Mouse (Mus musculus): ENCODE results near the gene Csgalnact2. TPM values are rescaled to one million over a fixed set of nuclear protein-coding genes. Genes with fewer than 3 reads are reported as not detected.

Csgalnact2 gene
- polyA plus RNA-seq, 1 experiment = 1.1 TPM

DNA sequence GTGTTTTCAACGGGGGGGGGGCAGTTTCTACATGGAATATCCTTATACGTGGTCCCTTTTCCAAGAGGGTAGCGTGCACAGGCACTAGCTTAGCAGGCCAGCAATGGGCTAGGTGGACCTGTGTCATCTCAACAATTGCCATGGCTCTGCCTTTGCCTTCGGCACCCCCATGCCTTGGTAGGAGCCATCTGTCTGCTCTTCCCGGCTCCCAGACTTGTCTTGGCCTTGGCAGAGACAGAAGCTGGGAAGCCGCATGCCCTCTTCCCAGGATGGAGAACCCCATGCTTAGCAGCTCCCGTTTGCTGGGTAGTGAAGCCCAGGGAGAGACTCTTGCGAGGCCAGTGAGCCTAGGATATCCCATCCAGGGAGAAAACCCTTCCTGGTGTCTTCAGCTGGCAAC, 54.3 kb downstream of the Csgalnact2 start:
- TF ChIP-seq CTCF (IDR thresholded peaks at IDR 0.05; ENCODE audit: control insufficient read depth, insufficient read depth, insufficient replicate concordance, low read depth, low read length) (no peak), POLR2A (IDR thresholded peaks at IDR 0.05; ENCODE audit: control insufficient read depth, low read depth, low read length) (no peak)

DNA sequence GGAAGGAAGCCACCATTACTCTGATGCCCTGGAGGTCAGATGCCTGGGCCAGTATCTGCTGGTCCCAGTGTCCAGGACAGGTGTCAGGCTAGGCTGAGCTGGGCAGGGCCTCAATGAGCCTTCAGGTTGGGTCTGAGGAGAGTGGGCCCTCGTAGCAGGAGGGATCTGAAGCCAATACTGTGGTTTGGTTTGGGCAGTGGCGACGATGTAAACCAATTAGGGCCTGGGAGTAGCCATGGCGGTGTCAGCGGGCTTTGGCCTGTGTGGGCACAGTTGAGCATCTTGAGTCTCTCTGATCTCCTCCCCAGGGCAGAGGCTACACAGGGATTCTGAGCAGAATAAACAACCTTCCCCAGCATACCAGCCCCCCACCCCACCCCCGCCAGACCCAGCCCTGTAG, 55.3 kb downstream of the Csgalnact2 start:
- Histone ChIP-seq H3K27me3 (ENCODE audit: control insufficient read depth, insufficient read depth, low read length) (no peaks in the 10 kb centered on the region), H3K4me3 (ENCODE audit: control insufficient read depth, low read depth, low read length) (no peak overlapping the region), H3K4me1 (ENCODE audit: control insufficient read depth, insufficient read depth, low read length) (no peaks in the 10 kb centered on the region; the same call in 1 of the 2 replicates), H3K27ac (ENCODE audit: control insufficient read depth, insufficient read depth, low read depth, low read length) (no peak overlapping the region), H3K36me3 (ENCODE audit: control insufficient read depth, insufficient read depth, low read length) (no peaks in the 10 kb centered on the region)
- TF ChIP-seq CTCF (IDR thresholded peaks at IDR 0.05; ENCODE audit: control insufficient read depth, insufficient read depth, insufficient replicate concordance, low read depth, low read length) = no peak

More for the DNA sequence above, 54.3 kb downstream of the Csgalnact2 start:
- Histone ChIP-seq H3K27ac (ENCODE audit: control insufficient read depth, insufficient read depth, low read depth, low read length) (no peak overlapping the region), H3K4me3 (ENCODE audit: control insufficient read depth, low read depth, low read length) (no peak overlapping the region), H3K27me3 (ENCODE audit: control insufficient read depth, insufficient read depth, low read length) (no peaks in the 10 kb centered on the region), H3K36me3 (ENCODE audit: control insufficient read depth, insufficient read depth, low read length) (no peaks in the 10 kb centered on the region), H3K4me1 (ENCODE audit: control insufficient read depth, insufficient read depth, low read length) (no peaks in the 10 kb centered on the region; the same call in 1 of the 2 replicates)

DNA sequence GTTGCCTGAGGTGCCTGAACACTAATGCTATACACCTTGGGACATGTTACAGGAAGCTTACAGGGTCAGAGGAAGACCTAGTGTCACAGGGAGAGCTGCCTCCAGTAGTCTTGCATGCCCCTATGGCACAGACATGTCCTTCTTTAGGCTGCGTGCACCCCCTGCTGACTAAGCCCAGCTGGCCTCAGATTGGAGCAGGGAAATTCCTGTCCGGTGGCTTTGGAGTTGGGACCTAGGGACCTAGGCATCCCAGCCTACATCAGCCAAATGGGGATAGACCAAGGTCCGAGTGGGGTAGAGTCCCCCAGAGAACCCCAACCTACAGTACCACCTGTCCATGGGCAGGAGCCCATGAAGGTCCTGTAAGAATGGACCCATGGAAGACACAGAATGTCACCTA, 56.6 kb downstream of the Csgalnact2 start:
- H3K4me3 ChIP-seq (ENCODE audit: control insufficient read depth, low read depth, low read length) = no peak overlapping the region
- no peak for TF ChIP-seq POLR2A (IDR thresholded peaks at IDR 0.05; ENCODE audit: control insufficient read depth, low read depth, low read length)
- H3K4me1 ChIP-seq (ENCODE audit: control insufficient read depth, insufficient read depth, low read length) = no peaks in the 10 kb centered on the region
- H3K27ac ChIP-seq (ENCODE audit: control insufficient read depth, insufficient read depth, low read depth, low read length) = no peak overlapping the region
- H3K27me3 ChIP-seq (ENCODE audit: control insufficient read depth, insufficient read depth, low read length) = no peaks in the 10 kb centered on the region
- H3K36me3 ChIP-seq (ENCODE audit: control insufficient read depth, insufficient read depth, low read length) = no peaks in the 10 kb centered on the region

DNA sequence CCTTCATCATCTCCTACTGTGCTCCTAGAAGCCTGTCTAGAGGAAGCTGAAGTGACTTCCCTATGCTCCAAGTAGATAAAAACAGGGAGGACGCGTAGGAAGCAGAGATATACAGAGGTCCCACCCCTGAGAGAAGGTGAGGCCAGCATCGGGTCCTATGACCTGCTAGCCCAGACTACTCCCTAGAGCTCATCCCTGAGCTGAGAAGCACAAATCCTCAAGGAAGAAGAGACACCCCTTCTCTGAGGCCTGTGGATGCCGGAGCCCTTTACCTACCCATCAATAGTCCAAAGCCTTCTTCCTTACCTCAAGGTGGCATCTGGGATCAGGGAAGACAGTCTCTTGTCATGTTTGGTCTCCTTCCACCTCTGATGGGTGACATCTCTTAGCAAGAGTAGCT, 58.2 kb downstream of the Csgalnact2 start:
- Histone ChIP-seq H3K27me3 (ENCODE audit: control insufficient read depth, insufficient read depth, low read length) (no peaks in the 10 kb centered on the region), H3K27ac (ENCODE audit: control insufficient read depth, insufficient read depth, low read depth, low read length) (no peak overlapping the region), H3K4me1 (ENCODE audit: control insufficient read depth, insufficient read depth, low read length) (no peaks in the 10 kb centered on the region), H3K36me3 (ENCODE audit: control insufficient read depth, insufficient read depth, low read length) (no peaks in the 10 kb centered on the region), H3K4me3 (ENCODE audit: control insufficient read depth, low read depth, low read length) (no peak overlapping the region)
- TF ChIP-seq POLR2A (IDR thresholded peaks at IDR 0.05; ENCODE audit: control insufficient read depth, low read depth, low read length) (no peak), CTCF (IDR thresholded peaks at IDR 0.05; ENCODE audit: control insufficient read depth, insufficient read depth, insufficient replicate concordance, low read depth, low read length) (no peak)

DNA sequence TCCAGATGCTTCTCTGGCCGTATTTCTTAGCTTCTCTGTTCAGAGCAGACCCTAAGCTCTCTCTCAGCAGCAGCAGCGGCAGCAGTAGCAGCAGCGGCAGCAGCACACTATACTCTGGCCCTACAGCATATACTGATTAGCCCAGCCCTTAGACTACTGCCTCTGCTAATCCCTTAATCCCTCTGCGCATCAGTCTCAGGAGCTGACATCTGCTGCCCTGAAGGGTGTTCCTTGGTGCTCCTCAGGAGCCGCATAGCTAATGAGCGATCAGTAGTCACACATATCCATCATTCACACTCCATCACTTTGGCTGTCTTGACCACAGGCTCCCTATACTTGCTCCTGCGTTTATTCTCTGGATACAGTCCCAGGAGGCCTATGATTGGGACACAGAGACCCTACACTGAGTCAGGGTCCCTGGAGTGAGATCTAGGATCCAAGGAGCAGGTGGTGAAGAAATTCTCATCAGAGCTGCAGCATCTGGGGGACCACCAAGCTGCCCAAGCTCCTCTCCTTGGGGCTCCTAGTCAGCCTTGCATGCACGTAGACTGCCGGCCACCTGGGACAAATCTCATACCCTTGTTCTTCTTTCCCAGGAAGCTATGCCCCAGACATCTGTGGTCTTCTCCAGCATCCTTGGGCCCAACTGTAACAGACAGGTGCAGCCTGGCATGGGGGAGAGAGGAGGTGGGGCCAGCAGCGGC, 59.0 kb downstream of the Csgalnact2 start:
- no peaks in the 10 kb centered on the region for H3K4me1 ChIP-seq (ENCODE audit: control insufficient read depth, insufficient read depth, low read length)
- H3K4me3 ChIP-seq (ENCODE audit: control insufficient read depth, low read depth, low read length) = no peak overlapping the region
- H3K36me3 ChIP-seq (ENCODE audit: control insufficient read depth, insufficient read depth, low read length) = no peaks in the 10 kb centered on the region
- TF ChIP-seq CTCF (IDR thresholded peaks at IDR 0.05; ENCODE audit: control insufficient read depth, insufficient read depth, insufficient replicate concordance, low read depth, low read length) = no peak
- TF ChIP-seq POLR2A (IDR thresholded peaks at IDR 0.05; ENCODE audit: control insufficient read depth, low read depth, low read length) = no peak
- no peaks in the 10 kb centered on the region for H3K27me3 ChIP-seq (ENCODE audit: control insufficient read depth, insufficient read depth, low read length)
- H3K27ac ChIP-seq (ENCODE audit: control insufficient read depth, insufficient read depth, low read depth, low read length) = no peak overlapping the region

DNA sequence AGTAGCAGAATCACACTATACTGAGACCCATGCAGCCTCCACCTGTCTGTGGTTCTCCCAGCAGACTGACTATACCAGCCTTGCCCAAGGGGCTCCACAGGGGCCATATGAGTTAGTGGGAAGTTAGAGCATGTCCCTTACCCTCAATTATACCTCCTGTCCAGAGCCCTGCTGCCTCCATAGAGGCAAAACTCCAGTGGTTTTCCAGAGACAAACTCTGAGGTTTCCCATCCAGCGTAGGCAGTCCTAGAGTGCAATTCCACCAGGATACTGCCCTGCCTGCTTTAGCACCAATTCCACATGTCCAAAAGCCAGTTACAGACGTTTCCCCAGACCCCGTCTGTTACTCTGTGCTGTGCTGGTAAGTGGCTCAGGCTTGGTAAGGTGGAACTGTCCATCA, 59.6 kb downstream of the Csgalnact2 start:
- Histone ChIP-seq H3K27me3 (ENCODE audit: control insufficient read depth, insufficient read depth, low read length) (no peaks in the 10 kb centered on the region), H3K4me3 (ENCODE audit: control insufficient read depth, low read depth, low read length) (no peak overlapping the region), H3K27ac (ENCODE audit: control insufficient read depth, insufficient read depth, low read depth, low read length) (no peak overlapping the region), H3K36me3 (ENCODE audit: control insufficient read depth, insufficient read depth, low read length) (no peaks in the 10 kb centered on the region), H3K4me1 (ENCODE audit: control insufficient read depth, insufficient read depth, low read length) (no peaks in the 10 kb centered on the region)
- TF ChIP-seq CTCF (IDR thresholded peaks at IDR 0.05; ENCODE audit: control insufficient read depth, insufficient read depth, insufficient replicate concordance, low read depth, low read length) (no peak), POLR2A (IDR thresholded peaks at IDR 0.05; ENCODE audit: control insufficient read depth, low read depth, low read length) (no peak)

DNA sequence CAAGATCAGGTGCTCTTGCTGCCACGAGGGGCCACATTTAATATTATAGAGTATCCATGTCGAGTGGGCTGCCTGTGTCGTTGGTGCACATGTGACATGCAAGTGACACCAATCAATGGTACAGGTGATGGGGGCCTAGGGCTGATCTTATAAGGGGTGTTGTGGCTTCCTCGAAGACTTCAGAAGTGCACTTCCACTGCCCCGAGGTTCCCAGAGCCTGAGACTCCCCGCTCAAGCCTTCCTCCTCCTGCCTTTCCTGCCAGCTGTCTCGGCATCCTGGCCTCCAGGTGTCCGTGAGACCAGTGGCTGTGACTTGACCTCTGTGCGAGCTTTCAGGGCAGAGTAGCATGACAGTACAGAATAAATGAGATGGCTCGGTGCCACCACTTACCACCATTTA, 60.2 kb downstream of the Csgalnact2 start:
- TF ChIP-seq CTCF (IDR thresholded peaks at IDR 0.05; ENCODE audit: control insufficient read depth, insufficient read depth, insufficient replicate concordance, low read depth, low read length) (no peak), POLR2A (IDR thresholded peaks at IDR 0.05; ENCODE audit: control insufficient read depth, low read depth, low read length) (no peak)
- Histone ChIP-seq H3K36me3 (ENCODE audit: control insufficient read depth, insufficient read depth, low read length) (no peaks in the 10 kb centered on the region), H3K27ac (ENCODE audit: control insufficient read depth, insufficient read depth, low read depth, low read length) (no peak overlapping the region), H3K4me1 (ENCODE audit: control insufficient read depth, insufficient read depth, low read length) (no peaks in the 10 kb centered on the region), H3K27me3 (ENCODE audit: control insufficient read depth, insufficient read depth, low read length) (no peaks in the 10 kb centered on the region), H3K4me3 (ENCODE audit: control insufficient read depth, low read depth, low read length) (no peak overlapping the region)

DNA sequence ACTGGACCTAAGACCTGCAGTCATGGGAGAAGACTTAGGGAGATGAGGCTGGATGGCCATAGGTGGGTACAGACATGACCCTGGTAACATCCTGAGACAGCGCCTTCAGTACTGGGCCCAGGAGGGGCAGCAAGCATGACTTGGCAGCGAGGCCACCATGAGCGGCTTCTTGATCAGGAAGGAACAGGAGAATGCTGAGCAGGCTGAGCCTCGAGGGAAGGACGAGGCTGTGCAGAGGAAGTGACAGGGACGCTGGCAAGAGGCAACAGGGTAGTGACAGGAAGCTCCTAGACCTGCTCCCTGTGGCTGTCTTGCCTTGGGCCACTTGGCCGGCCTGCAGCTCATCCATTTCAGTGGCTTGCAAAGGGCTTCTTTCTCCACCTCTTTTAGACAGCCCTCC, 61.5 kb downstream of the Csgalnact2 start:
- no peaks in the 10 kb centered on the region for H3K36me3 ChIP-seq (ENCODE audit: control insufficient read depth, insufficient read depth, low read length)

More for the DNA sequence above, 61.5 kb downstream of the Csgalnact2 start:
- Histone ChIP-seq H3K27ac (ENCODE audit: control insufficient read depth, insufficient read depth, low read depth, low read length) (no peak overlapping the region), H3K4me1 (ENCODE audit: control insufficient read depth, insufficient read depth, low read length) (no peaks in the 10 kb centered on the region), H3K27me3 (ENCODE audit: control insufficient read depth, insufficient read depth, low read length) (no peaks in the 10 kb centered on the region), H3K4me3 (ENCODE audit: control insufficient read depth, low read depth, low read length) (no peak overlapping the region)
- no peak for TF ChIP-seq CTCF (IDR thresholded peaks at IDR 0.05; ENCODE audit: control insufficient read depth, insufficient read depth, insufficient replicate concordance, low read depth, low read length)
- TF ChIP-seq POLR2A (IDR thresholded peaks at IDR 0.05; ENCODE audit: control insufficient read depth, low read depth, low read length) = no peak
